Mouse (Mus musculus): ENCODE data around the gene F8. TPM values are rescaled to one million over a fixed set of nuclear protein-coding genes. Genes with fewer than 3 reads are reported as not detected.

F8 gene
- 2.6 TPM in 2 replicates for polyA plus RNA-seq (2015; fragmentation: Nextera tagmentation; extraction: Ambion mirVana)

DNA sequence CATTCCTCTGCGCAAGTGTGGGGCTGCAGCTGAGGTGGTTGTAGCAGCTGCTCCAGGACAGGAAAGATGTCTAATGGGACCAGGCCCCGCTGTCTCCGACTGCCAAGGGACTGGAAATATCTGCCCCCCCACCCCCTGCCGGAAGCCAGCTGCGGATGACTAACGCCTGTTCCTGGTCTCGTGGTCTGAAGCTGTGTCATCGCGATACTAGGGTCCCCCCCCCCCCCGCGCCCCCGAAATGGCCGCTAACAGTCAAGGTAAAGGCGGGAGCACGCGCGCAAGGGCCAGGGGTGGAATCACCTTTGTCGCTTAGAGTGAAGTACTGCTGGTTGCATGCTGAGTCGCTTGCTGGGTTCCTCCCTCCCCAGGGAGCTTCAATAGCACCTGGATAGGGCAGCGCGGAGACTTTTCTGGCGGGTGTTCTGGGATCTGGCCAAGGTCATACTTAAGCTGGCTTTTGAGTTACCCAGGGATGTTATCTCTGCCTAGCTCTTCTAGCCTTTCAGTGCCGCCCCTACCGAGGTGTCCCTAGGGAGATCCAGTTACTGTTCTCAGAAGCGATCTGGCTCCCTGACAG lies at the start of gene F8, which contains the start of gene Fundc2:
Gene F8, minus strand, starts transcription at position 421 of the 577 bp plus-strand sequence.
Gene Fundc2, plus strand, starts transcription at position 205 of the 577 bp plus-strand sequence.

DNA sequence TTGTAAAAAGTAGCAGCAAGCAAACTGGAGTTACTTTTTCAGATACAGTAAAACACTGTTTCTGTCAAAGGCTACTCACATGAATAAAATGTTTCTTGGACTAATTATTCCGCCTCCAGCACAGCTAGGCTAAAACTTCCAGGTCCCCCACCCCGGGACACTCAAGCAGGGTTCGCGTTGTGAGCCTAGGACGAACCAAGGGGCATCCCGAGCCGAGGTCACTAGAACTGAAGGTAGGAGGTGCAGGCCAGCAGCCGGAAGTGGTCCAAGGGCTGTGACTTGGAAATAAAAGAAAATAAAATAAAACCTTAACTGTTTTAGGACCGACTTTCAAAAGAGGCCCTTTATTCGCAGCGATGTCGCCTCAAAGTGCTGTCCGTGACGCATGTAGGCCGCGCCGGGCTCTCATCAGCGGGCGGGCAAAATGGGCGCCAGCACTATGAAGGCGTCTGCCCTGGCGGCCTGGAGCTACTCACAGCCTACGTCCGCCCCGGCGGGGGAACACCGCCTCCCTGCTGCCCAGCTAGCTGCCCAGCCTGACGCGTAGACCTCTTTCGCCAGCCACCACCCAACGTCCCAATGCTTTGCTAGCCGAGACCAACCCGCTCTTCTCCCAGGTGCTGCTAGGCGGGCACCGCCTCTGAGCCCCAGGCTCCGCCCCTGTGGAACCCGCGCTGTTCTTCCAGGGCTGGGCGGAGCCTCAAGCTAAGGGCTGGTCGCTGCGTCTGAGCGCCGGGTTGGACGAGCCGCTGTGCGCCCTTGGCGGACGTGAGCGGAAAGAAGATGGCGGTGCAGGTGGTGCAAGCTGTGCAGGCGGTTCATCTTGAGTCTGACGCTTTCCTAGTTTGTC lies 33.7 kb upstream of the F8 start, which contains the start of the genes Cmc4, Mtcp1 and Brcc3:
Gene Cmc4, minus strand, starts transcription at position 649 of the 850 bp plus-strand sequence.
Gene Mtcp1, minus strand, starts transcription at position 653 of the 850 bp plus-strand sequence.
Gene Brcc3, plus strand, starts transcription at position 693 of the 850 bp plus-strand sequence.

DNA sequence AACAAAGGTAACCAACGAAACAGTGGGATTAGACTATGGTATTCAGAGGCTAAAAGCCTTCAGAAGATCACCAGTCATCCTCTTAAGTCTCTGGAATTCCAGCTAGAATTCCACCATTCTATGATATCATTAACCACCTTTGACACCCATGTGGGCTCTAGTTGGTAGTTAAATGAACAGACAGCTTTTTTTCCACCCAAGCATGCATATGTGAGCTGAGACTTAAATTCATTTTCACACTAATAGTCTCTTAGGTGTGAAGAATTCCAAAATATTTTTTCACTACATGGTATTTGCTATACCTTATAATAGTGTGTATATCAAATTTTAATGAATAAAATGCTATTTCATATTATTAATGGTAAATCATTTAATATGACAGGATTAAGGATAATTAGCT lies 218.7 kb downstream of the F8 start, which contains the start of gene Smim9:
Gene Smim9, minus strand, starts transcription at position 101 of the 400 bp plus-strand sequence.

DNA sequence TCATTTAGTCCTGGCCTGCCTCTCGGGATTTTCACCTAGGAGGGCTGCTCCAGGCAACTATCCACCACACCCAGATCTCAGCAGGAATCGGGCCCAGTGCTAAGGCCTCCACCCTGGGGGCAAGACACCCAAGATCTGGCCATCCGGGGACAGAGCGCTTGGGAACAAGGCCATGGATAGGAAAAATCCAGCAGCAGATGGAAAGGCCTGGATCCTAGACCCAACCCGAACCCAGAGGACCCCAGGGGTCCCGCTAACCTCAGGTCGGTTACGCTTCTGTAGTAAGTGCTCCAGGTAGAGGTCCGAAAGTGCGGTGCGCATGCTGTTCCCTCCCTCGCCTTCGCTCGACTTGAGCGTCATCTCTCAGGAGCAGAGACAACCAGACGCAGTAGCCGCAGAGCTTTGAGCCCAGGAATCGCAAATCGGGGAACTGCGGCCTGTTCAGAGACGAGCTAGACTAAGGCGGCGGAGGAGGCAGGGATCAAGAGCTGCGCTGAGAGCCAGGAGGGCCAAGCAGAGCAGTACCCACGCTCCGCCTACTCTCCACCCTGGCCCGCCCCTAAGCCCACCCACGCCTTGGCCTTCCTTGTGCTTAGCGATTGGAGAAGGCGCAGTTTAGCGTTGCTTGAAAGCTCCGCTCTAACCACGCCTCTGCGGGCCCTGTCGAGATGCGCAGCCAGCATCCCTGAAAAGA lies 251.8 kb downstream of the F8 start, which contains the start of gene Mpp1:
Gene Mpp1, minus strand, starts transcription at position 550 of the 694 bp plus-strand sequence.

Other genes starting within 250 kb of the F8 start
- gene Smim9, start 218.8 kb downstream of the F8 start, polyA plus RNA-seq (2015; fragmentation: Nextera tagmentation; extraction: Ambion mirVana), result not detected in 2 replicates
- 55.5 and 61.6 TPM in 2 replicates for gene Fundc2, start 216 bp downstream of the F8 start, polyA plus RNA-seq (2015; fragmentation: Nextera tagmentation; extraction: Ambion mirVana)
- gene Cmc4, start 34.0 kb upstream of the F8 start, polyA plus RNA-seq (2015; fragmentation: Nextera tagmentation; extraction: Ambion mirVana), result 27.4 and 27.9 TPM in 2 replicates
- gene Mtcp1, start 34.0 kb upstream of the F8 start, polyA plus RNA-seq (2015; fragmentation: Nextera tagmentation; extraction: Ambion mirVana), result 7.6 TPM in 2 replicates
- 29.8 and 32.5 TPM in 2 replicates for gene Brcc3, start 34.0 kb upstream of the F8 start, polyA plus RNA-seq (2015; fragmentation: Nextera tagmentation; extraction: Ambion mirVana)
- gene Vbp1, start 131.7 kb upstream of the F8 start, polyA plus RNA-seq (2015; fragmentation: Nextera tagmentation; extraction: Ambion mirVana), result 129 and 134 TPM in 2 replicates
- 0.06 and 0.08 TPM in 2 replicates for gene Rab39b, start 195.6 kb upstream of the F8 start, polyA plus RNA-seq (2015; fragmentation: Nextera tagmentation; extraction: Ambion mirVana)

All from spleen, postnatal 0 days (tissue).